Mouse (Mus musculus): Measurements from ENCODE around the gene Tmem80. TPM values are rescaled to one million over a fixed set of nuclear protein-coding genes. Genes with fewer than 3 reads are reported as not detected.
A peak's percentile ranks its signal among the peaks of the same experiment; 100 is the strongest.

Tmem80 gene
- polyA plus RNA-seq, 1 experiment from 2014 or later, result 54.4 TPM

- Histone ChIP-seq H3K27me3 (no peaks in the 10 kb centered on the region), H3K9ac (no peak overlapping the region), H3K4me3 (replicated peaks) (no peak overlapping the region), H3K4me2 (no peak overlapping the region), H3K36me3 (peaks cover 29% of the 10 kb centered on the region), H3K9me3 (replicated peaks) (no peaks in the 10 kb centered on the region), H3K27ac (no peak overlapping the region), H3K4me1 (peaks cover 22% of the 10 kb centered on the region)
- ATAC-seq (replicated peaks; ENCODE audit: low FRiP score), result no peak
Measured at GRCm38 (mm10) chr7:141330706-141331105, 3.2 kb downstream of the Tmem80 start.

GRCm38 (mm10) chr7:141331990-141332389 lies 4.5 kb downstream of the Tmem80 start:
- Histone ChIP-seq H3K27ac (peak overlapping the region; percentile 37), H3K36me3 (peaks cover 36% of the 10 kb centered on the region), H3K9me3 (replicated peaks) (no peaks in the 10 kb centered on the region), H3K27me3 (no peaks in the 10 kb centered on the region), H3K9ac (no peak overlapping the region), H3K4me2 (no peak overlapping the region), H3K4me3 (replicated peaks) (no peak overlapping the region), H3K4me1 (peaks cover 9% of the 10 kb centered on the region)
- ATAC-seq (replicated peaks; ENCODE audit: low FRiP score), result no peak
- 61% methylated on average over 6 of the region's 6 CpGs for WGBS

GRCm38 (mm10) chr7:141335044-141335579 lies 7.6 kb downstream of the Tmem80 start:
- H3K9me3 ChIP-seq (replicated peaks), result no peaks in the 10 kb centered on the region
- no peak for ATAC-seq (replicated peaks; ENCODE audit: low FRiP score)
- H3K4me3 ChIP-seq (replicated peaks), result no peak overlapping the region
- WGBS, result 79% methylated on average over 2 of the region's 2 CpGs
- no peak overlapping the region for H3K9ac ChIP-seq
- no peak overlapping the region for H3K4me2 ChIP-seq
- H3K27me3 ChIP-seq, result no peaks in the 10 kb centered on the region
- no peak overlapping the region for H3K27ac ChIP-seq
- H3K4me1 ChIP-seq, result peaks cover 26% of the 10 kb centered on the region
- peaks cover 36% of the 10 kb centered on the region for H3K36me3 ChIP-seq

- Histone ChIP-seq H3K36me3 (peaks cover 36% of the 10 kb centered on the region), H3K4me2 (no peak overlapping the region), H3K4me3 (replicated peaks) (no peak overlapping the region), H3K4me1 (peaks cover 30% of the 10 kb centered on the region), H3K27me3 (no peaks in the 10 kb centered on the region), H3K9ac (no peak overlapping the region), H3K9me3 (replicated peaks) (no peaks in the 10 kb centered on the region), H3K27ac (no peak overlapping the region)
- no peak for ATAC-seq (replicated peaks; ENCODE audit: low FRiP score)
- 87% methylated on average over 4 of the region's 4 CpGs for WGBS
Measured at GRCm38 (mm10) chr7:141335682-141336081, 8.1 kb downstream of the Tmem80 start.

GRCm38 (mm10) chr7:141336296-141336695 lies 8.8 kb downstream of the Tmem80 start:
- H3K27me3 ChIP-seq, result no peaks in the 10 kb centered on the region
- WGBS, result 86% methylated on average over 3 of the region's 3 CpGs

DNA sequence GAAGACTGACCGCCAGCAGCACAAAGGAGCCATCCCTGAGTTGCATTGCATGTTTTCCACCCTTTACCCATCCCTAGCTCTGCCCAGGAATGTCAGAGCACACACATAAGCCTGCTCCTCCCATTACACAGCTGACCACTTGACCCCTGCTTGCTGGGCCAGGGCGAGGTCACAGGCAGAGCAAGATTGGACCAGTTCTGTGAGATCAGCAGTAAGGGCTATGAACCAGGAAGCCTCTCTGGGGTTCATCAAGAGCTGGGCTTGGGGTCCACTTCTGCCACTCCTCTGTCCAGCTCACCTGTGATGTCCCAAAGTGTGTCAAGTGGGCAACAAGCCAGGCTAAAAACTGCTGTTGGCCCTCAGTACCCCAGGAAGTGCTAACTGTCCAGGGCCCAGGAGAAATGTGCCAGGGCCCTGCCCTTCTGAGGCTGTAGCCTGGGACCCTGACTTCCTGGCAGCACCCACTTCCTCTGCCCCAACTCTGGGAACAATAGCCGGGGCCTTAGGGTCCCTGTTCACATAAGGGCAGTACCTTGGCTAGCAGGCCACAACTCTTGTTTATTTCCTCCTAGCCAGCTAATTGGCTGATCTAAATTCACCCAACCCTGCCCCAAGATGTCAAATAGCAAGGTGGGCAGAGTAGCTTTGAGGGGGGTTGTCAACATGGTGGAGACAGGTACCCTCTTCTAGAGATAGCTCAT lies 10.3 kb downstream of the Tmem80 start:
- no peak overlapping the region for H3K9ac ChIP-seq
- no peaks in the 10 kb centered on the region for H3K9me3 ChIP-seq (replicated peaks)
- 74% methylated on average over 3 of the region's 3 CpGs for WGBS

More at GRCm38 (mm10) chr7:141336296-141336695, 8.8 kb downstream of the Tmem80 start:
- peaks cover 30% of the 10 kb centered on the region for H3K4me1 ChIP-seq
- no peak for ATAC-seq (replicated peaks; ENCODE audit: low FRiP score)
- peaks cover 36% of the 10 kb centered on the region for H3K36me3 ChIP-seq
- no peak overlapping the region for H3K4me2 ChIP-seq
- H3K9ac ChIP-seq, result no peak overlapping the region
- no peak overlapping the region for H3K4me3 ChIP-seq (replicated peaks)
- H3K9me3 ChIP-seq (replicated peaks), result no peaks in the 10 kb centered on the region
- H3K27ac ChIP-seq, result no peak overlapping the region

GRCm38 (mm10) chr7:141338576-141339131 lies 11.1 kb downstream of the Tmem80 start, which contains the start of gene Eps8l2:
Gene Eps8l2 (plus strand): TSS chr7:141338880.
- H3K4me1 ChIP-seq, result peaks cover 30% of the 10 kb centered on the region
- 6% methylated on average over 23 of the region's 23 CpGs for WGBS
- H3K4me2 ChIP-seq, result peak within 1 kb of the TSS; percentile 69
- H3K4me3 ChIP-seq (replicated peaks), result peak within 1 kb of the TSS; percentile 45
- H3K27me3 ChIP-seq, result no peaks in the 10 kb centered on the region
- H3K27ac ChIP-seq, result peak within 1 kb of the TSS; percentile 75
- peak within 1 kb of the TSS; percentile 44 for H3K9ac ChIP-seq
- H3K9me3 ChIP-seq (replicated peaks), result no peaks in the 10 kb centered on the region
- peak; percentile 80 for ATAC-seq (replicated peaks; ENCODE audit: low FRiP score)
- H3K36me3 ChIP-seq, result peaks cover 22% of the 10 kb centered on the region

More for the DNA sequence above, 10.3 kb downstream of the Tmem80 start:
- peak overlapping the region; percentile 45; the same call in 1 of the 2 replicates for H3K4me3 ChIP-seq (replicated peaks)
- peaks cover 30% of the 10 kb centered on the region for H3K36me3 ChIP-seq
- H3K27ac ChIP-seq, result peak overlapping the region; percentile 75; the same call in 1 of the 2 replicates
- no peaks in the 10 kb centered on the region for H3K27me3 ChIP-seq
- peaks cover 30% of the 10 kb centered on the region for H3K4me1 ChIP-seq
- ATAC-seq (replicated peaks; ENCODE audit: low FRiP score), result no peak
- H3K4me2 ChIP-seq, result peak overlapping the region; percentile 69

DNA sequence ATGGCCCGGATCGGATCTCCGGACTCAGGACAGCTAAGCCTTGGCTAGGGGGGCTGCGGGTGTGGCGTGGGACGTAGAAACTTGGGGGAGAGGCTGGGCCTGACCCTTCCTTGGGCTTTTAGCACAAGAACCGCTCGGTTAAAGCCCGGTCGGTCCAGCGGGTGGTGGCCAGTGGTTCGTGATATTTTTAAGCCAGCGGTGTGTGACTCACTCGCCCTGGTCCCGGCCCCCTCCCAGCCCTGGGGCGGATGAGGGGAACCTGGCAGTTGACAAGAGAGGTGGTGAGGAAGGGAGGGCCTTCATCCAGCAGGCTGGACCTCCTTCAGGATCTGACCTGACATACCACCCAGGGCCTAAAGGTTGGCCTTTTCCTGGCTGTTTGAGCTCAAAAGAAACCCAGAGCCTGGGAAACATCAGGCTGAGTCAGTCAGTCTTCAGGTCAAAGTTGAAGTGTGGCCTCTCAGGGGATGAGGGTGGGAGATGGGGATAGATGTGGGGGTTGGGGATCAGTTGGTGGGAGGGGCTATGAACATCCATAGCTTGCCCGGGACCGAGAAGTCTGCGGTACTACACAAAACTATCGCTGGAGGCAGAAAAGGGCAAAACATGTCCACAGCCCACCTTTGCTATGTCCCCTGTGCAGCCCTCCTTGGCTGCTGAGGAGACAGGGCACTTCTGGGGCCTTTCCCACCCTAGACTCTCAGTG lies 11.8 kb downstream of the Tmem80 start:
- peaks cover 30% of the 10 kb centered on the region for H3K4me1 ChIP-seq
- peak overlapping the region; percentile 69 for H3K4me2 ChIP-seq
- 29% methylated on average over 20 of the region's 20 CpGs for WGBS
- H3K9me3 ChIP-seq (replicated peaks), result no peaks in the 10 kb centered on the region
- no peaks in the 10 kb centered on the region for H3K27me3 ChIP-seq
- peak overlapping the region; percentile 45 for H3K4me3 ChIP-seq (replicated peaks)
- H3K9ac ChIP-seq, result peak overlapping the region; percentile 44
- ATAC-seq (replicated peaks; ENCODE audit: low FRiP score), result peak; percentile 27; the same call in 1 of the 2 replicates
- H3K27ac ChIP-seq, result peak overlapping the region; percentile 75
- H3K36me3 ChIP-seq, result peaks cover 19% of the 10 kb centered on the region

- H3K4me1 ChIP-seq, result peaks cover 30% of the 10 kb centered on the region
- peak overlapping the region; percentile 45; the same call in 1 of the 2 replicates for H3K4me3 ChIP-seq (replicated peaks)
- ATAC-seq (replicated peaks; ENCODE audit: low FRiP score), result no peak
- H3K27ac ChIP-seq, result peak overlapping the region; percentile 75
- H3K9ac ChIP-seq, result peak overlapping the region; percentile 44; the same call in 1 of the 2 replicates
- peaks cover 13% of the 10 kb centered on the region; the same call in 1 of the 2 replicates for H3K36me3 ChIP-seq
- WGBS, result 62% methylated on average over 7 of the region's 7 CpGs
- H3K9me3 ChIP-seq (replicated peaks), result no peaks in the 10 kb centered on the region
- no peaks in the 10 kb centered on the region for H3K27me3 ChIP-seq
- peak overlapping the region; percentile 69 for H3K4me2 ChIP-seq
Measured at GRCm38 (mm10) chr7:141340023-141340422, 12.5 kb downstream of the Tmem80 start.

- WGBS, result 66% methylated on average over 6 of the region's 6 CpGs
- Histone ChIP-seq H3K27ac (peak overlapping the region; percentile 75), H3K27me3 (no peaks in the 10 kb centered on the region), H3K4me2 (peak overlapping the region; percentile 69), H3K36me3 (peaks cover 8% of the 10 kb centered on the region; the same call in 1 of the 2 replicates), H3K9me3 (replicated peaks) (no peaks in the 10 kb centered on the region), H3K9ac (no peak overlapping the region), H3K4me3 (replicated peaks) (no peak overlapping the region), H3K4me1 (peaks cover 30% of the 10 kb centered on the region)
- ATAC-seq (replicated peaks; ENCODE audit: low FRiP score), result peak; percentile 37
Measured at GRCm38 (mm10) chr7:141340476-141340875, 12.9 kb downstream of the Tmem80 start.

DNA sequence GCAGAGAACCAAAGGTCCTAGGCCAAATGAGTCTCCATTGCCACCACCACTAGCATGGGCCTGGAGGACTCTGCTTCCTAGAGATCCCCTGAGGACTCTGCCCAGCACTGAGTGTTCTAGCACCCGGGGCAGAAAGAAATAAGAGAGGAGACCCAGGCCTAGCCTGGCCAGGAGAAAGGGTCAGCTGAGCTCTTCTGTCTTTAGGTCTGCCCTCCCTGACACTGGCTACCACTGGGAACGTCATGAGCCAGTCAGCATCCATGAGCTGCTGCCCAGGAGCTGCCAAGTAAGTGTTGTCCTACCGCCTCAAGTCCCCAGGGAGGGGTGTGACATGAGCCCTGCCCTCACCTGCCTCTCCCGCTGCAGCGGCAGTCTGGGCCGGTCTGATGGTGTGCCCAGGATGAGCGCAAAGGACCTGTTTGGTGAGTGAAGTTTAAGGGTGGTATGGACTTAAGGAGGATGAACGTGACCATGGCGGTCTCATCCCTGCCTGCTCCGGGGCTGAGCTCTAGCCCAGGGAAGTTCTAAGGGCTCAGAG lies 14.2 kb downstream of the Tmem80 start:
- Histone ChIP-seq H3K27ac (no peak overlapping the region), H3K4me2 (no peak overlapping the region), H3K9me3 (replicated peaks) (no peaks in the 10 kb centered on the region), H3K27me3 (no peaks in the 10 kb centered on the region), H3K36me3 (no peaks in the 10 kb centered on the region), H3K4me1 (peaks cover 30% of the 10 kb centered on the region), H3K9ac (no peak overlapping the region), H3K4me3 (replicated peaks) (no peak overlapping the region)
- no peak for ATAC-seq (replicated peaks; ENCODE audit: low FRiP score)
- WGBS, result 83% methylated on average over 10 of the region's 10 CpGs

All from kidney, embryonic 15.5 days (tissue).